Mouse (Mus musculus) CD4-positive helper T cell, adult 2 months (primary cell): Measurements from ENCODE around the gene Gm5624.
"Not testable (repeated sequence)": the region's sequence is repeated elsewhere in the genome, so short reads cannot be mapped to it uniquely, and the experiment has no call there.

Experiments
- DNase-seq: peaks from one replicate; pipeline ENCODE4 v3.0.0-alpha.2; 2012; ENCODE audit warnings: low read depth, missing footprints, low spot score

Gene Gm5624

DNA sequence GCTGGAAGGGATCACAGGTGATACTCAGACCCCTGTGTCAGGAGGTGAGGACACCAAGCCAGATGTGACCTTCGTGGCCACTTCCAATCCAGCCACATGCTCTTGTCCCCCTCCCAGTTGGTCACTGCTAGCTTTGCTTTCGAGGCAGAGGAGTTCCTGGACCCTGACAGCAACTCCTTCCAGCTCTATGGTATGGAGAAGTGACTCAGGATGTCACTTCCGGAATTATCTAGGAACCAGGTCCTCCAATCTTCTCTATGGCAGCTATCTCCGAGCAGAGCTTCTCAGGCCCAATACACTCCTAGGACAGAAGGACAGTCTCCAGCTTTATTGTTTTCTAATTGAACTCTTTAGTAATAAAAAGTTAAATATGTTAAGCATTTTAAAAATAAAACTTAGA, at the start of gene Gm5624:
Gene Gm5624, minus strand, starts transcription at position 202 of the 400 bp plus-strand sequence.
- not testable (repeated sequence) for DNase-seq

DNA sequence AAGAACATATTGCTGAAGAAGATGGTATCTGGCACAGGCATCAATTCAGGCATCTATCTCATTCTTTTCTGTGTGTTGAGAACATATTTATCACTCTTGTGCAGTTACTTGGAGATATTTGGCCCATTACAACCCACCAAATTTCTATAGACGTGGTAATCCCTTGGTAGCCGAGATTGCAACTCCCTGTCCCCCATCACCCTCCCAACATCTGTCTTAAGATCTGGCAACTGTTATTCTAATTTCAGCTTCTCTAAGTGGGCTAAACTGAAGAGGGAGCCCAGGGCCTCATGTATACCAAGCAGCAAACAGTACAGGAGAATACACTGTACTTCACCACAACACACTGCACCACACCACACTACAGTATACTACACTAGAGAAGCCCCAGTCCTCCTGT, 36.0 kb downstream of the Gm5624 start:
- DNase-seq: not testable (repeated sequence)

DNA sequence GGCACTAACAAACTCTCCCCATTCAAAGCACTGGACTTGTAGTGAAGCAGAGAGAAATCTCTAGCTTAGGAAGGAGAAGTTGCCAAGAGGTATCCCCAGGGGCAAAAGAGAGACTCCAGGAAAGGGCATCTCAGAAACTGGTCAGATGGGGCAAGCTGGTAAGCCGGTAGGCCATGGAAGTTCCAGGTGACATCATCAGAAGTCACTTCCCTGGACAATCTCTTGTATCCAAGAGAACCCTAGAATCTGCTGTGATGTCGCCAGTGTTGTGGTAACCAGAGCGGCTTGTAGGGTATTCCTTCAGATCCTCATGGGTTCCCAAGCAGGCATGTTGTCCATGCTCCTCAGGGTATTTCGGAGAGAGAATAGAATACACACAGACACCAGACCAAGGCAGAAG, 44.9 kb downstream of the Gm5624 start, which contains the start of gene Gm8247:
Gene Gm8247, plus strand, starts transcription at position 301 of the 400 bp plus-strand sequence.
- not testable (repeated sequence) for DNase-seq

DNA sequence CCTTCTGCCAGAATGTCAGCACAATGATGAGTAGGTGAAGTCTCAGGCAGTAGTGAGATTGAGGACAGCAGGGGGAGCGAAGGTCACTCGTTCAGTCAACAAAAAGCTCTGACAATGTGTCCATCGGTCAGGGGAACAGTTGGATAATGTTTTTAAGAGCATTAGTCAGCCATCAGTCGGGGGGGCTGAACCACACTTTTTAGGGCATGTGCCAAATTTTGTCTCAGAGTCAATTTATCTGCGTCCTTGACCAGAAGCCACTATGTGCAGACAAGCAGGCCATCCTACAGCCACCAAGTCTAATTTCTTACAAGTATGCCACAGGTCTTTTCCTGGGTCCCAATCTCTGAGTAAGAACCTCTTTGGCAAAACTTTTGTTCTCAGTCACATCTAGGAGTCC, 79.8 kb downstream of the Gm5624 start:
- DNase-seq: not testable (repeated sequence)

DNA sequence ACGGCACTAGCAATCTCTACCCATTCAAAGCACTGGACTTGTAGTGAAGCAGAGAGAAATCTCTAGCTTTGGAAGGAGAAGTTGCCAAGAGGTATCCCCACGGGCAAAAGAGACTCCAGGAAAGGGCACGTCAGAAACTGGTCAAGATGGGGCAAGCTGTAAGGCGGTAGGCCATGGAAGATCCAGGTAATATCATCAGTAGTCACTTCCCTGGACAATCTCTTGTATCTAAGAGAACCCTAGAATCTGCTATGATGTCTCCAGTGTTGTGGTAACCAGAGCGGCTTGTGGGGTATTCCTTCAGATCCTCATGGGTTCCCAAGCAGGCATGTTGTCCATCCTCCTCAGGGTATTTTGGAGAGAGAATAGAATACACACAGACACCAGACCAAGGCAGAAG, 109.8 kb downstream of the Gm5624 start, which contains the start of gene Gm17093:
Gene Gm17093, plus strand, starts transcription at position 301 of the 400 bp plus-strand sequence.
- not testable (repeated sequence) for DNase-seq
